Mouse (Mus musculus): ENCODE measurements around the gene Ndfip2.

Ndfip2 gene

DNA sequence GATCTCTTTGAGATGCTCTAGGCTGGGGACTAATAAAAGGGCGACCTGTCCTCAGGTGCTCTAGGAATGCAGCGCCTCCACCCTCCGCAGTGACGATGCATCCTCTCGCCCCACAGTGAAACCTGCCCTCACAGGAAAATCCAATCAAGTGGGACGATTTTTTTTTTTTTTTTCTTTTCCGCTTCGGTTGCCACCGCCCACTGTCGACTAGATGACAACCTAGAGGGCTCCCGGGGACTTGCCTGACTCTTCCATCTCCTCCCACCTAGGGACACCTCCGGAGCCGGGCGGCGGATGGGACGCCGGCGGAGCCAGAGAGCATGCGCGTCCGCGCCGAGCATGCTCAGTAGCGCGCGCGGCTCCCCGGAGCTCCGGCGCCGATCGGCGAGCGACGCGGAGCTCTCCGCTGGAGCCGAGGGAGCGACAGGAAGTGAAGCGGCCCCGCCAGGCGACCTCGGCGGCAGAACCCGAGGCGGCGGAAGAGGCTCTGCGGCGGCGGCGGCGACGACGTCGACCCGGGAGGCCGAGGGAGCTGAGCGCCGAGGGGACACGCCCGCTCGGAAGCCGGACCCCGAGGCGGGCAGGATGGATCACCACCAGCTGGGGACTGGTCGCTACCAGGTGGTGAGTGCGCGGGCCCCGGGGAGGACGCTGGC is at the start of gene Ndfip2:
Gene Ndfip2, plus strand, starts transcription at position 195 of the 656 bp plus-strand sequence.
- peak; percentile 80 to 81 for DNase-seq (ENCODE audit: low spot score in 2 of 2)

- no peak for DNase-seq (ENCODE audit: low spot score in 2 of 2)
These were observed 38.6 kb upstream of the Ndfip2 start for GRCm38 (mm10) chr14:105219525-105220376.

GRCm38 (mm10) chr14:105222240-105222639 is 36.1 kb upstream of the Ndfip2 start:
- DNase-seq (ENCODE audit: low spot score in 2 of 2): no peak

- DNase-seq (ENCODE audit: low spot score in 2 of 2): no peak
These were observed 32.6 kb upstream of the Ndfip2 start for GRCm38 (mm10) chr14:105225790-105226189.

DNA sequence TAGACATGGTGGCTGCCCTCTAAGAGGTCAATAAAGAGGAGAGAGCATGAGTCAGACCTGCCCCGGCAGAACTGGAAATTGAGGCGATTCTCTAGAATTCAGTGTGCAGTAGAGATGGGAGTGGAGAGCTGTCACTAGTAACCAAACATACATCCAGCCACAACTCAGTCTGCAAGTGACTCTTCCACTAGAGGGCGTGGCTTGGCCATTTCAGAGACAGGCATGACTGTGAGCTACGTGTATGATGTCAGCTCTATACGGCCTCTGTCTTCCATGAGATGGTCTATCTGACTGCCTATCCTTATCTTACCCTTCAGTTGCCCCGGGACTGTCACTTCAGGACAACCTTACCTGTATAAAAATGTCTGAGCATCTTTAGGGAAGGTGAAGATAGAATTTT is 26.0 kb upstream of the Ndfip2 start:
- no peak for DNase-seq (ENCODE audit: low spot score in 2 of 2)

GRCm38 (mm10) chr14:105236596-105236995 is 21.8 kb upstream of the Ndfip2 start:
- no peak for DNase-seq (ENCODE audit: low spot score in 2 of 2)

DNA sequence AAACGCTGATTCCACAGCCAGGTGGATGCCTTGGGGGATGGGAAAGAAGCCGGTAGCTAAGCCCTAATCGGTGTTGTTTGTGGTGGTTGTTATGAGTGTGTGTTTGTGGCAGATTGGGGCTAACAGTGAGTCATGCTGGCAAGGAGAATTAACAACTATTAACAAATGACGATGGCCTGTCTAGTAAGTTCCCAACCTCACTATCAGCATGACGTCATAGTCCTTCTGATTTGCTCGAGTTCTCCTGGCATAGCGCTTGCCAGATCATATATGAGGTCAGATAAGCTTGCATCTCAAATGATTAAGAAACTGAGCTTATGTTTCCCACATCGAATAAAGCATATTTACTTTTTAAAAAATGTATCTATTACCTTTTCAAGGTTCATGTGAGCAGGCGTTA is 20.6 kb upstream of the Ndfip2 start:
- no peak for DNase-seq (ENCODE audit: low spot score in 2 of 2)

DNA sequence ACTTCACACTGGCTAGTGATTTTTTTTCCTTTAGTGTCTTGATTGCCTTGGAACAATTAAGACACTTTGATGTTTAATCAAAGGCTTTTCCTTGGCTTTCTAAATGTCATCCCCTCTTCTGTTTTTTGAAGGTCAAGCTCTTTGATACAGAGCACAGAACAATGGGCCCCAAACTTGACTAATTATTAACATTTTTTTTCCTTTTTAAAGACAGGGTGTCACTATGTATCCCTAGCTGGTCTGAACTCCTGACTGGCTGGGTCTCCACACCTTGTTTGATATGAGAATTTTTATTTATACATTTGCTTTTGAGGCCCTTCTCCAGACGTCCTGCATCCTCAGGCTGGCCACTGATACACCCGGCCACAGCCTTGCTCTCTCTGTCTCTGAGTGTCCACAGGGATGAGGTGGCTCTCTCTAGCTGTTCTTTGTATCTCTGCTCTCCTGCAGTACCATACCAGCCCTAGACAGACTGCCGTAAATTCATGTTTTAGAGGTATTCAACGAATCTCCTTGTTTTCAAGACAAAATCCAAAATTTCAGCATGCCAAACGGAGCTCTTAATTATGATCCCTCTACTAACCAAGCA is 19.8 kb upstream of the Ndfip2 start:
- no peak for DNase-seq (ENCODE audit: low spot score in 2 of 2)

- no peak for DNase-seq (ENCODE audit: low spot score in 2 of 2)
These were observed 18.3 kb upstream of the Ndfip2 start for GRCm38 (mm10) chr14:105240120-105240519.

DNA sequence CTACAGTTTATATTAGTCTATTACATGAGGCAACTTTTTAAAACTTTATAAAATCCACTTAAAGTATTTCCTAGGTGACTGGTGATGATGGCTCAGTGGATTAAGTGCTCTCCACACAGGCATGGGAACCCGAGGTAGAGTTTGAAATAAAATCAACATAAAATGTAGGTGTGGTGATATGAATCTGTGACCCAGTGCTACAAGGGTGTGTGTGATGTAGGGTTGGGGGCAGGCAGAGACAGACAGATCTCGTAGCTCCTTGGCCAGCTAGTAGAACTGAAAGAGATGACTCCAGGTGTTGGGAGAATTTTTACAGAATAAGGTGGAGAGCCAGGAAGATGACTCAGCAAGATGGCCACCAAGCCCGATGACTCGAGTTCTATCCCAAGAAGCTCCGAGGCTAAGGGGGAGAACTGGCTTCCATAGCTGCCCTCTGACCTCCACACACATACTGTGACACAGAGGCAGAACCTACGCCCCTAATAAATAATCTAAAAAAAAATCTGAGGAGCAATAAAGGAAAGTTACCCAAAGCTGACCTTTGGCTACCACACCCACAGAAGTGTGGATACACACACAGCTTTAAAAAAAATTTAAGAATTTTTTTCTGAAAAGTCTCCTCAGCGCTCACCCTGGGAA is 14.4 kb upstream of the Ndfip2 start:
- DNase-seq (ENCODE audit: low spot score in 2 of 2): no peak

DNA sequence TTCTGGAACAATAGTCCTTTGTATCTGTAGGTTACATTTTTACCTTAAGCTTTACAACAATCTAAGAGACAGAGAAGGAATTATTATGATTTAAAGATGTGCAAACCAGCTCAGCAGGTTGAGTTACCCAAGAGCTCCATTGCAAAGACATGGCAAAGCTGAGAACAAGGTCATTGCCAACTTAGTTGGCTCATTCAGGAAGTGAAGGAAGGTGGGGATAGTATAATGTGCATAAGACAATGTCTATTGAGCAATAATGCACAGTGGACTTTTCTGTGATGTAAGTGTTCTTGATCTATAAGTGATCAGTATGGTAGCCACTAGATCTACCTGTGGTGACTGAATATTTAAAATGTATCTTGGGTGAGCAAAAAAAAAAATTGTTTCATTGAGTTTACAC is 7.3 kb upstream of the Ndfip2 start:
- no peak for DNase-seq (ENCODE audit: low spot score in 2 of 2)

DNA sequence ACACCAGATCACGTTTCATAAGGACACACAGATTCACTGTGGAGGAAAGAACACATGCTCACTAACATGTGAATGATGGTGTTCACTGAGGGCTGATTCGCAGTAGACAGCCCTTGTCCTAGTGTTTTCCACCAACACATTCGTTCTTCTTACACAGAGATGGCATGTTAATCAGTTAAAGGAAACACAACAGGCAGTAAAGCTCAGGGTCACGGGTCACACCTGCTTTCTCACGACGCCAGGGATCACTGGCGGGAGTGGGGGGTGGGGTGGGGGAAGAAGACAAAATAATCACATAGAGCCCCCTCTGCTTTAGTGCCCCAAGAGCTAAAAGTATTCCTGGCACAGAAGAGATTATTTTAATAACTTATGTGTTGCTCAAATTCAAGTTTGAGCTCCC is 5.1 kb upstream of the Ndfip2 start:
- DNase-seq (ENCODE audit: low spot score in 2 of 2): no peak

DNA sequence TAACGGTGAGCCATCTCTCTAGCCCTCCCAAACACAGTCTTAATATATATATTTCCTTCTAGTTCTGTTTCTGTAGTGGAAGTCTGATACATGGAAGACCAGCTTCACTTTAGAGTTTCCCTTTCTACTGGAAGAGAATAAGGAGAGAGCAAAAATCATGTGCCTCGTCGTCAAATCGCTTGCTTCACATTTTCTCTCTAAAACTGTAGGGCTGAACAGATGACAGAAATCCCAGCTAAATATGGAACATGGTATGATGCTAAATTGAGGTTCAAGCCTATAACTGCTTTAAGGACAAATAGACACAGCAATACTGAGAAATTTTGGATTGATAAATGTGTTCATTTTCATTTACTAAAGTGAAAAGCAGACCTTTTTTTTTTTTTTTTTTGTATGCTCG is 4.0 kb upstream of the Ndfip2 start:
- DNase-seq (ENCODE audit: low spot score in 2 of 2): no peak

- DNase-seq (ENCODE audit: low spot score in 2 of 2): no peak
These were observed 2.8 kb upstream of the Ndfip2 start for GRCm38 (mm10) chr14:105255620-105256019.

DNA sequence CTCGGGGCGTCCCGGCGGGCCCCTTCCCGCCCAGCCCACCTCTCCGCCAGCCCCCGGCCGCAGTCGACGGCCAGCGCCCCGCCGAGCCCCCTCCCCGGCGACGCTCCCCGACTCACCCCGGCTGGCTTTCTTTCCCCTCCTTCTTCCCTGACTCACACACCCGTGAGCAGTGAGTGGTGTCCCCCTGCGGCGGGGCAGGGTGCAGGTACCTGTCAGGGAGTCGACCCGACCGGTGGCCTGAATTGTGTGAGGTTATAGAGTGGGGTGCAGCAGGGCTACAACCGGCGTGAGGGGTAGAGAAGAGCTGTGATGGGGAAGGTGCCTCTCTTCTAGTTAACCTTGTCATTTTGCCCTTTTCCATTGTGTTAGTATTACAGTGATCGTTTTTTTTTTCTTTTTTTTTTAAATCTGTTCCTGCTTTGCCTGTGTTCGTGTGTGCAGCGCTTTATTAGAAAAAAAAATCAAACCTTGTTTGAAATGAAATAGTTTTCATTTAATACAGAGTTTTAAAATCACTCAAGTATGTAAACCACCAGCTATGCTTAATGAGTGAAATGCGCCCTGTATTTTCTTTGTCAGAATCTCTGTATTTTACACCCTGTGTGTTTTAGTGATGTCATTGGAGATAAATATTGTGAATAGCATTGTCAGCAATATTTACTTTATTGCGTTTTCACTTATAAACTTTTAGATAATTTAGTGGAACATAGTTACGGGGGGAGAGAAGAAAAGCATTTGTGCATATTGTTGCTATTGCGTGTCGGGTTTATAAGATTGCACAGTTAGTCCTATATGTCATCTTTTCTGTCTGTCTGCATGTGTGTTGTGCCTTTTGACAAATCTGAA is 885 bp downstream of the Ndfip2 start:
- no peak for DNase-seq (ENCODE audit: low spot score in 2 of 2)

GRCm38 (mm10) chr14:105262923-105263322 is 4.5 kb downstream of the Ndfip2 start:
- no peak for DNase-seq (ENCODE audit: low spot score in 2 of 2)

DNA sequence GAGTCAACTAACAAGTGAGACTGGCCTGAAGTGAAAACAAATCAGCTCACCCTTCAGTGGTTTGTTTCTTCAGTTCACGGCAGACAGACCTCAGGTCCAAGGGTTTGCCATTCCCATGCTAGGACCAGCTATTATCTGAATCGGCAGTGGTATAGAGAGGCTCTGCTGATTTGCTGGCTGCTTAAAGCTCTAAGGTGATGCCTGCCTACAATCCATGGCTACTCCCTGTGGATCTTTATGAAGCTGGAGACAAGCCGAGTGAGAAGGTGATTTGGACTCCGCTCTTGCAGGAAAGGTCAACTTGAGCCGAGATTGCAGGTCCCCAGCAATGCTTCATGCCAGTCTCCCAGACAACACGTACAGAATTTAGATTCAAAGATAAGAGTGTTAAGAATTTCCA is 8.7 kb downstream of the Ndfip2 start:
- no peak for DNase-seq (ENCODE audit: low spot score in 2 of 2)

- no peak for DNase-seq (ENCODE audit: low spot score in 2 of 2)
These were observed 13.7 kb downstream of the Ndfip2 start for GRCm38 (mm10) chr14:105272030-105272429.

DNA sequence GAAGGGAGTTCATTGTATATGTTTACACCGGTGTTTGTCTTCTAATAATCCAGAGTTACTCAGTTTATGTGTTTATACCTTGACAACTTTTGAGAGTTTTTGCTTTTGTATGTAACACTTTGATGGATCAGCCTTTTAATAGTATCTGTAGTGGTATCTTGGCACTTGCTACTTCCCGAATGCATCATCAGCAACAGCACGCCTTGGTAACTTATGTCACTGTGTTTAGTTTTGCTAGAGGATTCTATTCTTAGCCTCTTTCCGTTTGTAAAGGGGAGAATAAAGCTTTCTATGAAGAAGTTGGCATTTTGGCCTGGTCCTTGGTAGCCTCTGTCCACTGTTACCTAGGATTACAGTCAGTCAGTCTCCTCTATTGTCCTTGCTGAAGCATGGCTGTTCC is 14.2 kb downstream of the Ndfip2 start:
- no peak for DNase-seq (ENCODE audit: low spot score in 2 of 2)

DNA sequence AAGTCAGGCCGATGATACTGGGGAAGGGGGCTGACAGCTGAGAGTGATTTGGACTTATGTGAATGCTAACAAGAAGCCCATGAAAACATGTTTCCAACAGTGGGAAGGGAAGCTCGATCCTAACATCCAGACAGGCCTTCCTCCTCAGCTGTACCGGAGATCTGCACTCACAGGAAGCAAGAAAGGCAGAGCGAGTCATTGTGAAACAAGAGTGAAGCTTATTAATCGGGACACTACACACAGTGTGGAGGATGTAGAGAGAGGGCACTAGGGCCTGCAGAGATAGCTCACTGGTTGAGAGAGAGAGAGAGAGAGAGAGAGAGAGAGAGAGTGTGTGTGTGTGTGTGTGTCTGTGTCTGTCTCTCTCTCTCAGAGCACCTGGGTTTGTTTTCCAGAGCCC is 16.8 kb downstream of the Ndfip2 start:
- DNase-seq (ENCODE audit: low spot score in 2 of 2): no peak

DNA sequence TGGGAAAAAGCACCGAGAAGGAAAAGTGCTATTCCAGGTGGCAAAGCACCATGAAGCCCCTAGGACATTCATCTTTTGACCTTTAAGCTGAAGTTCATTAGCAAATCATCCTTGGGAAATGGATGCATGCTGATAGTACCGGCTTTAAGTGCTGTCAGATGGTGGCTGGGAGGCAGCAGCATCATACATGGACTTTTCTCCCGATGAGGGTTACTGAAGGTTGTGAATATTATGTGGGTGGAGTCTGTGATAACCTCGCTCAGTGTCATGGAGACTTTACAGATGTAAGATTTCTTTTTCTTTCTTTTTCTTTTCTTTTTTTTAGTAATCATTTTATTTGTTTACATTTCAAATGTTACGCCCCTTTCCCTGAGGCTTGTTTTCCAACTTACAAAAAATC is 18.9 kb downstream of the Ndfip2 start:
- no peak for DNase-seq (ENCODE audit: low spot score in 2 of 2)

- no peak for DNase-seq (ENCODE audit: low spot score in 2 of 2)
These were observed 25.7 kb downstream of the Ndfip2 start for GRCm38 (mm10) chr14:105284062-105284461.

Measured in urinary bladder, postnatal 4 days (tissue).